Mouse (Mus musculus) lung, embryonic 14.5 days (tissue): ENCODE measurements around the gene Sacm1l. TPM values are rescaled to one million over a fixed set of nuclear protein-coding genes. Genes with fewer than 3 reads are reported as not detected.

Source experiments
- ATAC-seq: fragments of 200-750 bp; cut with Nextera tagmentation; 2 replicates; pipeline ENCODE4 v1.8.0; 2017; ENCODE audit warnings: mild to moderate bottlenecking, moderate TSS enrichment, moderate library complexity; ENCODE audit not compliant: insufficient read depth
- DNase-seq: peaks from one replicate; pipeline ENCODE4 v3.0.0-alpha.2; 2015
- H3K27ac ChIP-seq: fragments of 300-500 bp; sonication (generic); 2 replicates; pipeline ENCODE4 v1.5.1; 2014; ENCODE audit warnings: low read depth, mild to moderate bottlenecking, moderate library complexity
- H3K27me3 ChIP-seq: fragments of 300-500 bp; sonication (generic); 2 replicates; pipeline ENCODE4 v1.6.1; 2014; ENCODE audit warnings: low read length, control low read depth; ENCODE audit not compliant: insufficient read depth
- H3K36me3 ChIP-seq: fragments of 300-500 bp; sonication (generic); 2 replicates; pipeline ENCODE4 v1.6.1; 2014; ENCODE audit warnings: control low read depth; ENCODE audit not compliant: insufficient read depth
- H3K4me1 ChIP-seq: fragments of 300-500 bp; sonication (generic); 2 replicates; pipeline ENCODE4 v1.6.1; 2014; ENCODE audit warnings: antibody characterized with exemption, control low read depth; ENCODE audit not compliant: insufficient read depth
- H3K4me2 ChIP-seq: fragments of 300-500 bp; sonication (generic); 2 replicates; pipeline ENCODE4 v1.6.1; 2014; ENCODE audit warnings: mild to moderate bottlenecking
- H3K4me3 ChIP-seq: fragments of 300-500 bp; sonication (generic); 2 replicates; pipeline ENCODE4 v1.5.1; 2014; ENCODE audit warnings: low read depth, low read length
- H3K9ac ChIP-seq: fragments of 300-500 bp; sonication (generic); 2 replicates; pipeline ENCODE4 v1.6.1; 2014
- H3K9me3 ChIP-seq: fragments of 300-500 bp; sonication (generic); 2 replicates; pipeline ENCODE4 v1.6.1; 2016; ENCODE audit warnings: low read depth, low read length, control low read depth
- CTCF ChIP-seq: IDR thresholded peaks from 2 replicates; pipeline ENCODE4 v1.5.1; 2016; ENCODE audit warnings: antibody characterized with exemption, low read depth
- WGBS: fragments of 180-500 bp; shearing (Covaris S2); extraction: QIAGEN DNeasy Blood & Tissue Kit; methylation state at CpG from one replicate; pipeline ENCODE4 v1.1.7; 2014; 5-methylcytosine and 5-hydroxymethylcytosine counted together
- polyA plus RNA-seq: library from polyadenylated mRNA; unstranded; fragments of >200 nt; fragmentation: Nextera tagmentation; extraction: Ambion mirVana; gene quantifications from 2 replicates; pipeline ENCODE4 v1.2.1, GENCODE M21; 2014

Sacm1l gene
- polyA plus RNA-seq, 1 experiment from 2014 or later: 47.6 TPM

DNA sequence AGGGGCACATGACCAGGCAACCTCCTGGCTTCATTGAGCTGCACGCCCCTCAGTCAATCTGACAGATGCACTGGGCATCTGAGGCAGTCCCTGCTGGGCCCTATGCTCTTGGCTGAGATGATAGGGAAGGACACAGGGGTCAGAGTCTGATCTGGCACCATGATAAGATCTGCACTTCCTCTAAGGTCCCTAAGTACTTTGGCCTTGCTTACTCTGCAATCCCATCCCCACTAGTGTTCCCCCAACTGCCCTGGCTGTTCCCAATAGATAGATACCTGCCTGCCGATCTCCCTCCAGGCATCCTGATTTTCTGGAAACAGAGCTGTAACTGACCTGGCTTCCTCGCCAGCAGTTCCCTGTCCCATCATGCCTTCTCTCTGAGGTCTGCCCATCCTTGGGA lies 42.9 kb upstream of the Sacm1l start:
- H3K4me2 ChIP-seq: no peak overlapping the region
- peaks cover 23% of the 10 kb centered on the region for H3K4me1 ChIP-seq
- H3K9me3 ChIP-seq: no peaks in the 10 kb centered on the region
- no peaks in the 10 kb centered on the region for H3K27me3 ChIP-seq
- TF ChIP-seq CTCF: no peak
- no peak overlapping the region for H3K27ac ChIP-seq
- no peak overlapping the region for H3K9ac ChIP-seq
- no peak overlapping the region for H3K4me3 ChIP-seq
- ATAC-seq: no peak
- peaks cover 55% of the 10 kb centered on the region for H3K36me3 ChIP-seq
- no peak for DNase-seq
- WGBS: 58% methylated on average over 3 of the region's 3 CpGs

DNA sequence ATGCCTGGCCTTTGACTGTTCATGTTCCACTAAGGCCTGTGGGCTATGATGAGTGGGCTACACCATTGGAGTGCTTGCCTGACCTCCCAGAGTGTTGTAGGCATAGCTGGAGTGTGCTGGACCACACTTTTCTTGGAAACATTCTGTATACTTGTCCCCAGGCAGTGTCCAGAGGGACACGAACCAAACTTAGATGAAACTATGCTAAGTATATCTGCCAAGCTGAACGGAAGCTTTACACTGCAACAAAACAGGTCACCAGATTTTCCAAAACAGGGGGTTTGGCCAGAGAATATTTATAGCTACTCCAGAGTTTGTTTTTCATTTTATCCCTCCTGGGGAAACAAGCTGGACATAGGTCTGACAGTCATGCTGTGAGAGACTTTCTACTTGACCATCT lies 40.5 kb upstream of the Sacm1l start:
- peaks cover 43% of the 10 kb centered on the region for H3K36me3 ChIP-seq
- no peak overlapping the region for H3K4me3 ChIP-seq
- 72% methylated on average over 2 of the region's 2 CpGs for WGBS
- no peaks in the 10 kb centered on the region for H3K27me3 ChIP-seq
- TF ChIP-seq CTCF: no peak
- no peak overlapping the region for H3K27ac ChIP-seq
- H3K4me1 ChIP-seq: peaks cover 18% of the 10 kb centered on the region
- ATAC-seq (no peak), DNase-seq (no peak)
- no peaks in the 10 kb centered on the region for H3K9me3 ChIP-seq
- H3K4me2 ChIP-seq: no peak overlapping the region
- no peak overlapping the region for H3K9ac ChIP-seq

DNA sequence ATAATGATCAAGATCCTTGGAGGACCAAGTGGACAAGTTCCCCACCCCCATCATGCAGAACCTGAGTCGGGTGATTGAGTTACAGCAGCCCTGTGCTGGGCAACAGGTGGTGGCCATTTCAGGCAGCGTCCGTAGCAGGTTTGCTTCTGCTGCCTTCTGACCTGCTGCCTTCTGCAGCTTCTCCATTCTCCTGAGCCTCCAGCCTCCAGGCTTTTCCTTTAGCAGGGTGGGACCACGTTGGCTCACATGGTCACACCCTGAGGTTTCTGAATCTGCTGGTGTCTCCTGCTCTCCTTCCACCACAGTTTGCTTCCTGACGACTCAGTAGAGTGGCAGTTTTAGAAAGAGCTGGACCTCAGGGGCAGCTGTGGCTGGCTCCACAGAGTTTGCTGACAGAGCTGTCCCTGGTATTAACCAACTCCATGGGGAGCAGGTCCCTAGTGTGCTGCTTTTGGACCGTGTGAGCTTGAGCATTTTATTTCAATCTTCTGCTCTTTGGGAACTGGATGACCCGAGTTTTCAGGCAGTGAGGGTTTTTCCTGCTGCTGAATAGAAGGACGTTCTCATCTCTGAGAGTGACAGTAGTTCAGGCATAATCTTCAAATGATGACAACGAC lies 39.7 kb upstream of the Sacm1l start:
- peaks cover 18% of the 10 kb centered on the region for H3K4me1 ChIP-seq
- H3K4me2 ChIP-seq: no peak overlapping the region
- no peak for DNase-seq
- no peak overlapping the region for H3K9ac ChIP-seq
- no peak overlapping the region for H3K4me3 ChIP-seq
- no peak overlapping the region for H3K27ac ChIP-seq
- WGBS: 51% methylated on average over 9 of the region's 9 CpGs
- no peaks in the 10 kb centered on the region for H3K9me3 ChIP-seq
- TF ChIP-seq CTCF: no peak
- peaks cover 36% of the 10 kb centered on the region for H3K36me3 ChIP-seq
- no peaks in the 10 kb centered on the region for H3K27me3 ChIP-seq
- no peak for ATAC-seq

DNA sequence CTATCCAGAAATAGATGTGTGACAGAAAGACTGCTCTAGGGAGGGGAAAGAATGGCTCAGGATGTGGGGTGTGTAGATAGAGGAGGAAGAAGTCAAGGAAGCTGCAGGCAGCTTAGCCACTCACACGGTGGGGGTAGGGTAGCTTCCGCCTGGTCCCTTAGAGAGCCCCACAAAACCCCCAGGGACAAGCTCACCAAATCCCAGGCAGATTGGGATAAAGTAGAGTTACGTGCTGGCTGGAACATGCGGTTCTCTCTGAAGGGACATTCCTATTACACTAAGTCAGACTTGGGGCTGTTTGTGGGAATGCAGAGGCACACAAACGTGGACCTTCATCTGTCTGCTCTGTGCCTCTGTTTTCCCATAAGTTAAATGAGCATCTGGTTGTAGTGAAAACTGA lies 38.6 kb upstream of the Sacm1l start:
- peaks cover 27% of the 10 kb centered on the region for H3K36me3 ChIP-seq
- H3K4me1 ChIP-seq: peaks cover 24% of the 10 kb centered on the region
- DNase-seq (no peak), ATAC-seq (0 out of 2 replicates have a peak, but pooled peaks have one; percentile 13)
- no peak overlapping the region for H3K4me3 ChIP-seq
- peak overlapping the region; percentile 8; the same call in 1 of the 2 replicates for H3K27ac ChIP-seq
- H3K4me2 ChIP-seq: no peak overlapping the region
- H3K27me3 ChIP-seq: no peaks in the 10 kb centered on the region
- H3K9me3 ChIP-seq: no peaks in the 10 kb centered on the region
- H3K9ac ChIP-seq: no peak overlapping the region
- WGBS: 54% methylated on average over 5 of the region's 5 CpGs
- no peak for TF ChIP-seq CTCF

DNA sequence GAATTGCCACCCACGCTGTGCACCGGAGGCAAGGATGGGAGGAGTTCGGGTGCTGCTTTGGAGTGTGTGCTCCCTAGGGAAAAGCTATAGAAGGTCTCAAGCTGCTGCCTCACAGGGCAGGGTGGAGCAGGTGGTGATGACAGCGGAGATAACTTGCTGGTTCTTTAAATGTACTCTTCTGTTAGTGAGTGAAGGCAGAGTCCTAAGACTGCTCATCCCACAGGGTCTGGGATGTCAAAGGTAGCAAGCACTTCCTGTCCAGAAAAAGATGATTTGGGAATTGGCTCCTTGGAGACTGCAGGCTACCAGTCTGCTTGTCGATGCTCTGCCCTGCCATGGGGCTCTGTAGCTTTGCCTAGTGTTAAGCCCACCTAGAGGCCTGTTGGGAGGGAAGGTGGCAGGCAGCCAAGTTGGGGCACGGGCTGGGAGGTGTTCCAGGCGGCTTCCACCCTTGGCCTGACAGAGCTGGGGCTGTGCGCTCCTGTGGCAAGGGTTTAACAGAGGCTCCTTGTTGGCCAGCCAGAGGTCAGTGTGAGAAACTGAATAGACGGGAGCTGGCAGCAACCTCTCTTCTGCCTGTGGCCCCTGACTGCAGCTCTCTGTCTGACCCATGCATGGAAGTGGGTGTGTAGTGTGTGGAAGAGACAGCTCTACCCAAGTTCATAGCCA lies 37.5 kb upstream of the Sacm1l start:
- TF ChIP-seq CTCF: no peak
- H3K4me1 ChIP-seq: peaks cover 23% of the 10 kb centered on the region
- peak; percentile 68 for DNase-seq

DNA sequence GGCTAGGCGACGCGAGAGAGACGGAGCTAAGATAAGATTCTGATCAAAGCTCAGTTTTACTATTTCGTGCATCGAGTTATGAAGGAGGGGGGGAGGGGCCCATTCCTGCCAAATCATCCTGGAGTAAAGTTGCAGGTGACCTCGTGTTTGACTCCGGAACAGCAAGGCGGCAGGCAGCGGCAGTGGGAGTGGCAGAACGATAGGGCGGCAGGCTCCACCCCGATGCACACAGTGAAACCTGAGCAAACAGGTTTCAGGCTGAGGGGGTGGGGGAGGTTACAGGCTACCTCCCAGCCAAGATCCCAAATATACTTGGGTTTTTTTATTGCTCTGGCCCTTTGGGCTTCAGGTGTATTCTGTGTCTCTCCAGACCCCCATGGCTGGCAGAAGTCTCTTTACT lies 32.9 kb upstream of the Sacm1l start:
- Histone ChIP-seq H3K4me2 (peak overlapping the region; percentile 45), H3K36me3 (peaks cover 20% of the 10 kb centered on the region), H3K27me3 (no peaks in the 10 kb centered on the region), H3K4me1 (peaks cover 14% of the 10 kb centered on the region), H3K27ac (no peak overlapping the region), H3K4me3 (no peak overlapping the region), H3K9ac (no peak overlapping the region), H3K9me3 (no peaks in the 10 kb centered on the region)
- no peak for ATAC-seq
- no peak for TF ChIP-seq CTCF
- 11% methylated on average over 13 of the region's 13 CpGs for WGBS
- peak; percentile 47 for DNase-seq

More for the DNA sequence above, 37.5 kb upstream of the Sacm1l start:
- Histone ChIP-seq H3K9ac (no peak overlapping the region), H3K36me3 (peaks cover 16% of the 10 kb centered on the region), H3K4me2 (no peak overlapping the region), H3K27ac (peak overlapping the region; percentile 16; the same call in 1 of the 2 replicates), H3K27me3 (no peaks in the 10 kb centered on the region), H3K9me3 (no peaks in the 10 kb centered on the region), H3K4me3 (no peak overlapping the region)
- WGBS: 51% methylated on average over 9 of the region's 9 CpGs
- ATAC-seq: peak; percentile 68

DNA sequence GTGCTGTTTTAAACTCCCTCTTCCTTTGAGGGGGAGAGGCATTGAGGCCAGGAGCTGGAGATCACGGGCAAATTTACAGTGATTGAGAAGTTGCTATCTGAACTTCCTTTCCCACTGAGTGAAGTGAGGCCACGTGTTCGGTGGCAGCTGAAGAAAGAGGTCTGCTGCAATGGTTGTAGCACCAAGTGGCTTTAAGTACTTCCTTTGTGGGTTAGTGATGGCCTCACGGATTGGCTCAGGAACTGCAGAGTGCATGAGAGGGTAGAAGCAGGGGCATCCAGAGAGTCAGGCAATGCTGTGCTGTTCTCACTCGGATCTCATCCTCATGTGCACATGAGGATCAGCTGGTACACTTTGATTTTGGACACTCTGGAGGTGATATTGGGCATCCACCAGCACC lies 31.7 kb upstream of the Sacm1l start:
- WGBS: 31% methylated on average over 5 of the region's 5 CpGs
- no peak overlapping the region for H3K4me2 ChIP-seq
- no peak overlapping the region for H3K4me3 ChIP-seq
- peaks cover 31% of the 10 kb centered on the region for H3K36me3 ChIP-seq
- peaks cover 8% of the 10 kb centered on the region; the same call in 1 of the 2 replicates for H3K4me1 ChIP-seq
- no peak overlapping the region for H3K27ac ChIP-seq
- no peak for TF ChIP-seq CTCF
- no peak overlapping the region for H3K9ac ChIP-seq
- ATAC-seq (no peak; the same call in 1 of the 2 replicates), DNase-seq (peak; percentile 44)
- H3K27me3 ChIP-seq: no peaks in the 10 kb centered on the region
- H3K9me3 ChIP-seq: no peaks in the 10 kb centered on the region
